Mouse (Mus musculus) forebrain, postnatal 0 days (tissue): ENCODE data around the gene Rlbp1. TPM values are rescaled to one million over a fixed set of nuclear protein-coding genes. Genes with fewer than 3 reads are reported as not detected.

Experiments
- ATAC-seq: fragments of 200-750 bp; cut with Nextera tagmentation; 2 replicates; pipeline ENCODE4 v1.8.0; 2017; ENCODE audit warnings: mild to moderate bottlenecking, moderate library complexity
- DNase-seq: peaks from one replicate; pipeline ENCODE4 v3.0.0-alpha.2; 2015
- H3K27ac ChIP-seq: fragments of 300-500 bp; sonication (generic); 2 replicates; pipeline ENCODE4 v1.5.1; 2014; ENCODE audit warnings: low read depth, mild to moderate bottlenecking, antibody characterized with exemption, low read length, moderate library complexity, mixed read lengths
- H3K27me3 ChIP-seq: fragments of 300-500 bp; sonication (generic); 2 replicates; pipeline ENCODE4 v1.6.1; 2014; ENCODE audit warnings: mild to moderate bottlenecking, low read length, mixed read lengths; ENCODE audit not compliant: insufficient read depth
- H3K36me3 ChIP-seq: fragments of 300-500 bp; sonication (generic); 2 replicates; pipeline ENCODE4 v1.6.1; 2014; ENCODE audit warnings: mild to moderate bottlenecking, moderate library complexity; ENCODE audit not compliant: insufficient read depth
- H3K4me1 ChIP-seq: fragments of 300-500 bp; sonication (generic); 2 replicates; pipeline ENCODE4 v1.6.1; 2014; ENCODE audit warnings: antibody characterized with exemption; ENCODE audit not compliant: insufficient read depth
- H3K4me2 ChIP-seq: fragments of 300-500 bp; sonication (generic); 2 replicates; pipeline ENCODE4 v1.6.1; 2014; ENCODE audit warnings: low read depth, mild to moderate bottlenecking, moderate library complexity
- H3K4me3 ChIP-seq: fragments of 300-500 bp; sonication (generic); 2 replicates; pipeline ENCODE4 v1.5.1; 2014; ENCODE audit warnings: low read depth, low read length, mixed read lengths
- H3K9ac ChIP-seq: fragments of 300-500 bp; sonication (generic); 2 replicates; pipeline ENCODE4 v1.6.1; 2014; ENCODE audit warnings: mild to moderate bottlenecking
- H3K9me3 ChIP-seq: fragments of 300-500 bp; sonication (generic); 2 replicates; pipeline ENCODE4 v1.6.1; 2016; ENCODE audit warnings: low read length
- CTCF ChIP-seq: sonication (generic); IDR thresholded peaks from 2 replicates; pipeline ENCODE4 v1.5.1; 2016; ENCODE audit warnings: antibody characterized with exemption, control low read depth, low read depth
- WGBS: fragments of 180-500 bp; shearing (Covaris S2); extraction: QIAGEN DNeasy Blood & Tissue Kit; methylation state at CpG from one replicate; pipeline ENCODE4 v1.1.7; 2014; 5-methylcytosine and 5-hydroxymethylcytosine counted together
- polyA plus RNA-seq: library from polyadenylated mRNA; unstranded; fragments of >200 nt; fragmentation: Nextera tagmentation; extraction: Ambion mirVana; gene quantifications from 2 replicates; pipeline ENCODE4 v1.2.1, GENCODE M21; 2015
- total RNA-seq: library from RNA; depleted of rRNA; stranded (reverse); fragments of >200 nt; gene quantifications from 2 replicates; pipeline ENCODE4 v1.2.3, GENCODE M21; 2014; rRNA removed

Rlbp1 gene
- total RNA-seq (46.2 and 54.9 TPM in 2 replicates), polyA plus RNA-seq (41.0 and 52.3 TPM in 2 replicates)

- 30% methylated on average over 16 of the region's 16 CpGs for WGBS
Measured at GRCm38 (mm10) chr7:79386422-79387133, at the start of gene Rlbp1. TSS of gene Rlbp1 (minus strand) at chr7:79387048.

GRCm38 (mm10) chr7:79428243-79428642 lies 41.4 kb upstream of the Rlbp1 start:
- H3K4me2 ChIP-seq: no peak overlapping the region
- H3K9ac ChIP-seq: no peak overlapping the region
- ATAC-seq (no peak), DNase-seq (no peak)
- WGBS: 65% methylated on average over 5 of the region's 5 CpGs
- H3K27me3 ChIP-seq: no peaks in the 10 kb centered on the region
- no peaks in the 10 kb centered on the region for H3K4me1 ChIP-seq
- no peaks in the 10 kb centered on the region for H3K36me3 ChIP-seq
- no peaks in the 10 kb centered on the region for H3K9me3 ChIP-seq
- no peak for TF ChIP-seq CTCF
- no peak overlapping the region for H3K4me3 ChIP-seq
- no peak overlapping the region for H3K27ac ChIP-seq

More at GRCm38 (mm10) chr7:79386422-79387133, at the start of gene Rlbp1:
- H3K9ac ChIP-seq: peak within 1 kb of the TSS; percentile 39
- peak; percentile 76 for DNase-seq
- H3K36me3 ChIP-seq: no peaks in the 10 kb centered on the region
- H3K4me1 ChIP-seq: no peaks in the 10 kb centered on the region
- H3K9me3 ChIP-seq: no peaks in the 10 kb centered on the region
- H3K27ac ChIP-seq: peak within 1 kb of the TSS; percentile 70
- no peaks in the 10 kb centered on the region for H3K27me3 ChIP-seq
- no peak for TF ChIP-seq CTCF
- ATAC-seq: peak; percentile 89
- peak within 1 kb of the TSS; percentile 35 for H3K4me2 ChIP-seq
- H3K4me3 ChIP-seq: peak within 1 kb of the TSS; percentile 18

DNA sequence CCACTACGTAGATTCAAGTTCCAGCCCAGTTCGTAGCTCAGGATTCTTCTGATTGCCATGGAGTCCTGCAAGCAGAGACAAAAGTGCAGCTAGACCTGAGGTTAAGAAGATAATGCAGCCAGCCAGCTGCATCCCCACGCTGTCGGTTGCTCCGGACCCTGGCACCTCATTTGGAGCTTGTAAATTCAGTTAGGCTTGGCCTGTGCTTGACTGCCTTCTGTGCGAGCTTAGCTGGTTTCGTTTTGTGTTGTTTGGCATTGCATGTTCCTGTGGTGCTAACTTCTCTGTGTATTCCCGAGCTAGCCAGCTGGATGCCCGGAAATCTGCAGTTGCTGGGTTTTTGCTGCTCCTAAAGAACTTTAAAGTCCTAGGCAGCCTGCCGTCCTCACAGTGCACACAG lies 39.0 kb upstream of the Rlbp1 start:
- Histone ChIP-seq H3K9ac (no peak overlapping the region), H3K27me3 (no peaks in the 10 kb centered on the region), H3K4me2 (no peak overlapping the region), H3K36me3 (no peaks in the 10 kb centered on the region), H3K9me3 (no peaks in the 10 kb centered on the region), H3K27ac (peak overlapping the region; percentile 21; the same call in 1 of the 2 replicates), H3K4me3 (no peak overlapping the region), H3K4me1 (no peaks in the 10 kb centered on the region)
- ATAC-seq (peak; percentile 43; the same call in 1 of the 2 replicates), DNase-seq (peak; percentile 5)
- TF ChIP-seq CTCF: no peak
- WGBS: 66% methylated on average over 10 of the region's 10 CpGs

GRCm38 (mm10) chr7:79422876-79423275 lies 36.0 kb upstream of the Rlbp1 start:
- no peak overlapping the region for H3K9ac ChIP-seq
- H3K36me3 ChIP-seq: no peaks in the 10 kb centered on the region
- H3K4me3 ChIP-seq: no peak overlapping the region
- ATAC-seq (no peak), DNase-seq (no peak)
- H3K4me1 ChIP-seq: no peaks in the 10 kb centered on the region
- no peak for TF ChIP-seq CTCF
- WGBS: 97% methylated on average over 10 of the region's 10 CpGs
- H3K9me3 ChIP-seq: no peaks in the 10 kb centered on the region
- H3K27me3 ChIP-seq: no peaks in the 10 kb centered on the region
- H3K27ac ChIP-seq: no peak overlapping the region
- no peak overlapping the region for H3K4me2 ChIP-seq

- Histone ChIP-seq H3K27me3 (no peaks in the 10 kb centered on the region), H3K27ac (no peak overlapping the region), H3K4me3 (no peak overlapping the region), H3K4me2 (no peak overlapping the region), H3K9ac (no peak overlapping the region), H3K4me1 (no peaks in the 10 kb centered on the region), H3K36me3 (no peaks in the 10 kb centered on the region), H3K9me3 (no peaks in the 10 kb centered on the region)
- TF ChIP-seq CTCF: no peak
- 95% methylated on average over 7 of the region's 7 CpGs for WGBS
- ATAC-seq (no peak), DNase-seq (no peak)
Measured at GRCm38 (mm10) chr7:79419950-79420349, 33.1 kb upstream of the Rlbp1 start.

GRCm38 (mm10) chr7:79414449-79415375 lies 27.9 kb upstream of the Rlbp1 start:
- H3K27me3 ChIP-seq: no peaks in the 10 kb centered on the region
- H3K27ac ChIP-seq: no peak overlapping the region
- DNase-seq (peak; percentile 13), ATAC-seq (no peak)
- no peaks in the 10 kb centered on the region for H3K36me3 ChIP-seq
- H3K4me3 ChIP-seq: no peak overlapping the region
- no peak overlapping the region for H3K4me2 ChIP-seq
- WGBS: 80% methylated on average over 18 of the region's 18 CpGs
- H3K9ac ChIP-seq: no peak overlapping the region
- H3K4me1 ChIP-seq: no peaks in the 10 kb centered on the region
- no peaks in the 10 kb centered on the region for H3K9me3 ChIP-seq
- no peak for TF ChIP-seq CTCF
